Mouse (Mus musculus) kidney, adult 2 months (tissue): Measurements from ENCODE around the gene Cit.

Experiments
- CTCF ChIP-seq: fragments of 200-500 bp; conservative IDR thresholded peaks from 2 replicates; pipeline ENCODE4 v1.5.1; 2011; ENCODE audit warnings: low read depth, mild to moderate bottlenecking, control low read depth, low read length, moderate library complexity, mixed read lengths; ENCODE audit not compliant: insufficient read depth, insufficient read length
- POLR2A ChIP-seq: fragments of 200-500 bp; IDR thresholded peaks from one replicate; pipeline ENCODE4 v1.6.1; 2011; ENCODE audit warnings: low read depth, low read length, control low read depth

GRCm38 (mm10) chr5:116006324-116007099, 161.4 kb downstream of the Cit start:
- TF ChIP-seq POLR2A, result no peak
- no peak for TF ChIP-seq CTCF
